Mouse (Mus musculus): ENCODE measurements around the gene Zmym2. TPM values are rescaled to one million over a fixed set of nuclear protein-coding genes. Genes with fewer than 3 reads are reported as not detected.
"Not testable (repeated sequence)": the region's sequence is repeated elsewhere in the genome, so short reads cannot be mapped to it uniquely, and the experiment has no call there.

The Zmym2 gene
- 46.5 and 62.4 TPM in 2 replicates for total RNA-seq (2014; rRNA removed)
- polyA plus RNA-seq (2015; fragmentation: Nextera tagmentation; extraction: Ambion mirVana) = 26.1 and 29.6 TPM in 2 replicates

- TF ChIP-seq CTCF (IDR thresholded peaks at IDR 0.05) = peak; percentile 60
- ATAC-seq (ENCODE audit: low FRiP score) = peak; percentile 39
- under 1% methylated on average over 26 of the region's 87 CpGs for WGBS
- not testable (repeated sequence) for H3K4me1 ChIP-seq (ENCODE audit: insufficient read depth, low read length); H3K36me3 ChIP-seq (ENCODE audit: insufficient read depth, low read length); H3K9me3 ChIP-seq (ENCODE audit: low read length); H3K27me3 ChIP-seq (ENCODE audit: insufficient read depth, low read length)
- H3K9ac ChIP-seq (replicated peaks; ENCODE audit: low read length, poor library complexity, severe bottlenecking) = peak within 1 kb of the TSS; percentile 91
- DNase-seq (ENCODE audit: low spot score) = peak; percentile 65
- peak within 1 kb of the TSS; percentile 82 for H3K4me3 ChIP-seq (ENCODE audit: low read depth, low read length)
- peak within 1 kb of the TSS; percentile 52 for H3K4me2 ChIP-seq (ENCODE audit: low read depth, low read length, poor library complexity, severe bottlenecking)
- H3K27ac ChIP-seq (ENCODE audit: low read depth, low read length) = peak within 1 kb of the TSS; percentile 98
Measured at GRCm38 (mm10) chr14:56886594-56887513, at the start of gene Zmym2. Gene Zmym2, plus strand, starts transcription at chr14:56886653.

GRCm38 (mm10) chr14:56844033-56844432 is 42.4 kb upstream of the Zmym2 start:
- no peaks in the 10 kb centered on the region for H3K27me3 ChIP-seq (ENCODE audit: insufficient read depth, low read length)
- H3K4me3 ChIP-seq (ENCODE audit: low read depth, low read length) = no peak overlapping the region
- WGBS = 71% methylated on average over 4 of the region's 4 CpGs
- H3K9ac ChIP-seq (replicated peaks; ENCODE audit: low read length, poor library complexity, severe bottlenecking) = no peak overlapping the region
- no peaks in the 10 kb centered on the region for H3K36me3 ChIP-seq (ENCODE audit: insufficient read depth, low read length)
- no peak overlapping the region for H3K4me2 ChIP-seq (ENCODE audit: low read depth, low read length, poor library complexity, severe bottlenecking)
- DNase-seq (ENCODE audit: low spot score) = no peak
- no peaks in the 10 kb centered on the region for H3K4me1 ChIP-seq (ENCODE audit: insufficient read depth, low read length)
- no peak for ATAC-seq (ENCODE audit: low FRiP score)
- H3K9me3 ChIP-seq (ENCODE audit: low read length) = no peaks in the 10 kb centered on the region
- H3K27ac ChIP-seq (ENCODE audit: low read depth, low read length) = no peak overlapping the region
- TF ChIP-seq CTCF (IDR thresholded peaks at IDR 0.05) = no peak

- no peak overlapping the region for H3K4me3 ChIP-seq (ENCODE audit: low read depth, low read length)
- DNase-seq (ENCODE audit: low spot score) (peak; percentile 21), ATAC-seq (ENCODE audit: low FRiP score) (peak; percentile 71; the same call in 1 of the 2 replicates)
- H3K4me1 ChIP-seq (ENCODE audit: insufficient read depth, low read length) = no peaks in the 10 kb centered on the region
- TF ChIP-seq CTCF (IDR thresholded peaks at IDR 0.05) = no peak
- H3K9me3 ChIP-seq (ENCODE audit: low read length) = no peaks in the 10 kb centered on the region
- WGBS = 11% methylated on average over 2 of the region's 2 CpGs
- no peaks in the 10 kb centered on the region for H3K27me3 ChIP-seq (ENCODE audit: insufficient read depth, low read length)
- H3K36me3 ChIP-seq (ENCODE audit: insufficient read depth, low read length) = no peaks in the 10 kb centered on the region
- no peak overlapping the region for H3K4me2 ChIP-seq (ENCODE audit: low read depth, low read length, poor library complexity, severe bottlenecking)
- H3K27ac ChIP-seq (ENCODE audit: low read depth, low read length) = no peak overlapping the region
- H3K9ac ChIP-seq (replicated peaks; ENCODE audit: low read length, poor library complexity, severe bottlenecking) = no peak overlapping the region
Measured at GRCm38 (mm10) chr14:56844507-56844906, 41.9 kb upstream of the Zmym2 start.

- TF ChIP-seq CTCF (IDR thresholded peaks at IDR 0.05) = no peak
- no peak overlapping the region for H3K27ac ChIP-seq (ENCODE audit: low read depth, low read length)
- WGBS = 66% methylated on average over 2 of the region's 2 CpGs
- no peak overlapping the region for H3K9ac ChIP-seq (replicated peaks; ENCODE audit: low read length, poor library complexity, severe bottlenecking)
- no peak for DNase-seq (ENCODE audit: low spot score)
- H3K4me3 ChIP-seq (ENCODE audit: low read depth, low read length) = no peak overlapping the region
- 0 out of 2 replicates have a peak, but pooled peaks cover 4% of the 10 kb centered on the region for H3K9me3 ChIP-seq (ENCODE audit: low read length)
- H3K36me3 ChIP-seq (ENCODE audit: insufficient read depth, low read length) = no peaks in the 10 kb centered on the region
- ATAC-seq (ENCODE audit: low FRiP score) = no peak
- no peaks in the 10 kb centered on the region for H3K27me3 ChIP-seq (ENCODE audit: insufficient read depth, low read length)
- no peak overlapping the region for H3K4me2 ChIP-seq (ENCODE audit: low read depth, low read length, poor library complexity, severe bottlenecking)
- no peaks in the 10 kb centered on the region for H3K4me1 ChIP-seq (ENCODE audit: insufficient read depth, low read length)
Measured at GRCm38 (mm10) chr14:56848322-56848721, 38.1 kb upstream of the Zmym2 start.

- no peaks in the 10 kb centered on the region for H3K36me3 ChIP-seq (ENCODE audit: insufficient read depth, low read length)
- no peak overlapping the region for H3K4me3 ChIP-seq (ENCODE audit: low read depth, low read length)
- no peak for ATAC-seq (ENCODE audit: low FRiP score)
- peaks cover 7% of the 10 kb centered on the region; the same call in 1 of the 2 replicates for H3K9me3 ChIP-seq (ENCODE audit: low read length)
- no peak overlapping the region for H3K27ac ChIP-seq (ENCODE audit: low read depth, low read length)
- H3K27me3 ChIP-seq (ENCODE audit: insufficient read depth, low read length) = no peaks in the 10 kb centered on the region
- H3K4me2 ChIP-seq (ENCODE audit: low read depth, low read length, poor library complexity, severe bottlenecking) = no peak overlapping the region
- H3K9ac ChIP-seq (replicated peaks; ENCODE audit: low read length, poor library complexity, severe bottlenecking) = no peak overlapping the region
- DNase-seq (ENCODE audit: low spot score) = no peak
- TF ChIP-seq CTCF (IDR thresholded peaks at IDR 0.05) = no peak
- H3K4me1 ChIP-seq (ENCODE audit: insufficient read depth, low read length) = no peaks in the 10 kb centered on the region
- 67% methylated on average over 2 of the region's 2 CpGs for WGBS
Measured at GRCm38 (mm10) chr14:56849681-56850080, 36.8 kb upstream of the Zmym2 start.

- Histone ChIP-seq H3K4me1 (ENCODE audit: insufficient read depth, low read length) (no peaks in the 10 kb centered on the region), H3K27me3 (ENCODE audit: insufficient read depth, low read length) (peaks cover 15% of the 10 kb centered on the region), H3K36me3 (ENCODE audit: insufficient read depth, low read length) (no peaks in the 10 kb centered on the region), H3K9me3 (ENCODE audit: low read length) (no peaks in the 10 kb centered on the region), H3K27ac (ENCODE audit: low read depth, low read length) (no peak overlapping the region), H3K9ac (replicated peaks; ENCODE audit: low read length, poor library complexity, severe bottlenecking) (no peak overlapping the region), H3K4me3 (ENCODE audit: low read depth, low read length) (no peak overlapping the region), H3K4me2 (ENCODE audit: low read depth, low read length, poor library complexity, severe bottlenecking) (no peak overlapping the region)
- no peak for TF ChIP-seq CTCF (IDR thresholded peaks at IDR 0.05)
- 61% methylated on average over 8 of the region's 8 CpGs for WGBS
- no peak for ATAC-seq (ENCODE audit: low FRiP score)
- no peak for DNase-seq (ENCODE audit: low spot score)
Measured at GRCm38 (mm10) chr14:56864041-56864440, 22.4 kb upstream of the Zmym2 start.

Measured in midbrain, postnatal 0 days (tissue).